Mouse (Mus musculus) common myeloid progenitor, adult 5-6 weeks (primary cell): Measurements from ENCODE around the gene Gpc5. TPM values are rescaled to one million over a fixed set of nuclear protein-coding genes. Genes with fewer than 3 reads are reported as not detected.

Experiments used
- ATAC-seq: replicated peaks from 2 replicates; pipeline ENCODE4 v1.8.0; 2016; ENCODE audit warnings: low read depth, mild to moderate bottlenecking, moderate TSS enrichment, inconsistent platforms; ENCODE audit not compliant: poor library complexity, severe bottlenecking
- total RNA-seq: library from RNA; stranded (forward); fragments of 200-1000, 187-1606 nt; gene quantifications from 2 replicates; pipeline ENCODE4 v1.2.3, GENCODE M21; 2017

The Gpc5 gene
- total RNA-seq, 1 experiment from 2014 or later, result not detected

DNA sequence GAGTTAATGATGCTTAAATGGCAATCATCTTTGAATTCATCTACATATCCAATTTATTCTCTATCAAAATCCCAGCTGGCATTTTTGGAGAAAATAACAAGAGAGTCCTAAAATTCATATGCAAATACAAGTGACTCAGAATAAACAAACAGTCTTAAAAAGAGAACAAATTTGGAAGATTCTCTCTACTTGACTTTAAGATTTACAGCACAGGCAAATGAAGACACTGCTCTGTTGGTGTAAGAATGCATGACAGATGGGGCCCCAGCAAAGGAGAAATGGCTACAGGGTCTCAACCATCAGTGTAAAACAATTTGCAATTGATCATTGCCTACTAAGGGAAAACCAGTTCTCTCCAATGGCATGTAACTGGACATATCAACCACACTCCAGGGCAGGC lies 1451.7 kb downstream of the Gpc5 start:
- no peak for ATAC-seq

DNA sequence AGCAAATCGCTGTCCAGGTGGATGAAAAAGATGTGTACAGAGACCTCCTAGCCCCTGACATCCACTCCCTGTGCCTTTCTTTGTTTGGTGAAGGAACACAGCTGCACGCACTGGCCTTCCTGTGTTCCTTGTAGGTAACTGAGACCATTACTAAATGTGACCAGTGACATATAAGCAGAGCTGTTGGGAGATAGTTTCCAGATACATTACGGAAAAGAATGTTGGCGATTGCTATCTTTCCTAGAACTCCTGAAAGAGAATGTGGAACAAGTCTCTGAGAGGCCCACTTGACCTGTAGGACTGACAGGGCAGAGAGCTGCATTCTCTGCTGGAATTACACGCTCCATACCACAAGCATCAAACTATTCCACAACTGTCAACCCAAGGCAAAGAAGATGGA lies 1459.4 kb downstream of the Gpc5 start:
- no peak for ATAC-seq

DNA sequence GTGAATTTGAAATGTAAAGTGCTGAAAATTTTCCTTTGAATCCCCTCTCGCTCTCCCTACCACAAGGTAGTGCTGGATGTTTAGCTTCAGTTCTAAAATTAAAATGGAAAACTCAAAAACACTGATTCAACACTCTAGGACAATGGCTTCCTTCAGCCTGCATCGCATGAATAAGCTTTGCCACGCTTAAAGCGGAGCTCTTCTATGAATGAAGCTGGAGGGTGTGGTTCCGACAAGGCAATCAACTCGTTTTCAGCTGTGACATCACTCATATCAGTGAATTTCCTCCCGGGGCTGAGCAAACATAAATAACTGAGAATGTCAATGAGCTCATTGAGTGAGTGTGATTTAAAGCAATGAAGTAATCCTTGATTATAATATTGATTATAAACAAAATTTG lies 1461.3 kb downstream of the Gpc5 start:
- ATAC-seq, result no peak

DNA sequence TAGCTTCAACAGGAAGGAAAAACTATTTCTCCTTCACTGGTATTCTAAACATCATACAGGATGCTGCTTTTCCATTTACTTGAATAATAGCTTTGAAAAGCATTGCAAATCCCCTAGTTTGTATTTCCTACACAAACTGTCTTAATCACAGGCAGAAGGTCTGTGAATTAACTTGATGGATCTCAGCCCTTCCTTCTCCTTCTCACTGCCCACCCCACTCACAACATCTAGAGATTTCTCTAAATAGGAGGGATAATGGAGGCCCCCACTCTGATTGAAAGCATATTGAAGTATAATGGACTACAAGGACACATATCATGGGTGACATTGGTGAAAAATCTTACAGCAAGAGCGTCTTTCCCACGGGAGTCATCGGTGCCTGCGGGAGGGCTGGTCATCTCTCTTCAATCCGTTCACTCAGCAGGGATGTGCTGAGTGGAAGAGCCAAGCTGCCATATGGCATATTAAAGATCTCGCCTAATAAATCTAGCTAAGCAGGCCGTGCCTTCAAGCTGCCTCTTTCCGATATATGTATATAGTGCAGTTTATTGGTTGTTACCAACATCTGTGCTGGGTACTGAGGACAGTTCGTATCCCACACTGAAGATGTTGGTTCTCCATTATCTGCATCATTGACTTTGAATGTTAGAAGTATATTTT lies 1466.3 kb downstream of the Gpc5 start:
- ATAC-seq, result no peak

DNA sequence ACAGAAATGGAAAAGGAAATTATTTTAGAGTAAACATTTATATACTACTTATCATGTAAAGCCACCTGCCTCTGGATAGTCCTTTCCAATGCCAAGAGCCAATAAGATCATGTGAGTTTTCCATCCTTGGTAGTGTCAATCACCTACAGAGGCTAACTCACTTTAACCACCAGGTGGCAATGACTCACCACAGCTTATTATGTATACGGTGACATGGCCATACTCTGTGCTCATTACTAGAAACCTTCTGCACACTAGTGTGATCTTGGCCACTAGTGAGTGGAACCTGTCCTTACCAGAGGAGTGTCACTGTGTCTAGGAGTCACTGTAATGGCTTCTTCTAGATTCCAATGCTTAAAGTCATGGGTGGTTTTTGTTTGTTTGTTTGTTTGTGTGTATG lies 1468.0 kb downstream of the Gpc5 start:
- ATAC-seq, result no peak
